Mouse (Mus musculus) liver, embryonic 12.5 days (tissue): ENCODE measurements around the gene Ski. TPM values are rescaled to one million over a fixed set of nuclear protein-coding genes. Genes with fewer than 3 reads are reported as not detected.
"Not testable (repeated sequence)": the region's sequence is repeated elsewhere in the genome, so short reads cannot be mapped to it uniquely, and the experiment has no call there.

Source experiments
- ATAC-seq: fragments of 200-750 bp; cut with Nextera tagmentation; 2 replicates; pipeline ENCODE4 v1.8.0; 2017; ENCODE audit warnings: moderate number of reproducible peaks, mild to moderate bottlenecking, moderate library complexity
- H3K27ac ChIP-seq: fragments of 300-500 bp; sonication (generic); 2 replicates; pipeline ENCODE4 v1.5.1; 2016; ENCODE audit warnings: mild to moderate bottlenecking
- H3K27me3 ChIP-seq: fragments of 300-500 bp; sonication (generic); replicated peaks from 2 replicates; pipeline ENCODE4 v1.6.1; 2016; ENCODE audit warnings: mild to moderate bottlenecking, moderate library complexity
- H3K36me3 ChIP-seq: fragments of 300-500 bp; sonication (generic); 2 replicates; pipeline ENCODE4 v1.6.1; 2016; ENCODE audit warnings: mild to moderate bottlenecking, moderate library complexity
- H3K4me1 ChIP-seq: fragments of 300-500 bp; sonication (generic); 2 replicates; pipeline ENCODE4 v1.6.1; 2016
- H3K4me2 ChIP-seq: fragments of 300-500 bp; sonication (generic); 2 replicates; pipeline ENCODE4 v1.6.1; 2016; ENCODE audit warnings: mild to moderate bottlenecking, moderate library complexity
- H3K4me3 ChIP-seq: fragments of 300-500 bp; sonication (generic); 2 replicates; pipeline ENCODE4 v1.5.1; 2016; ENCODE audit warnings: mild to moderate bottlenecking, moderate library complexity
- H3K9ac ChIP-seq: fragments of 300-500 bp; sonication (generic); 2 replicates; pipeline ENCODE4 v1.6.1; 2016; ENCODE audit warnings: mild to moderate bottlenecking, moderate library complexity
- H3K9me3 ChIP-seq: fragments of 300-500 bp; sonication (generic); replicated peaks from 2 replicates; pipeline ENCODE4 v1.6.1; 2016; ENCODE audit warnings: mild to moderate bottlenecking, moderate library complexity
- WGBS: fragments of 180-500 bp; shearing (Covaris S2); methylation state at CpG from one replicate; pipeline ENCODE4 v1.1.7; 2016; ENCODE audit not compliant: insufficient replicate concordance; 5-methylcytosine and 5-hydroxymethylcytosine counted together
- polyA plus RNA-seq: library from polyadenylated mRNA; unstranded; fragments of >200 nt; fragmentation: Nextera tagmentation; extraction: Ambion mirVana; gene quantifications from 2 replicates; pipeline ENCODE4 v1.2.1, GENCODE M21; 2016

Gene Ski
- 3.5 and 3.8 TPM in 2 replicates for polyA plus RNA-seq

DNA sequence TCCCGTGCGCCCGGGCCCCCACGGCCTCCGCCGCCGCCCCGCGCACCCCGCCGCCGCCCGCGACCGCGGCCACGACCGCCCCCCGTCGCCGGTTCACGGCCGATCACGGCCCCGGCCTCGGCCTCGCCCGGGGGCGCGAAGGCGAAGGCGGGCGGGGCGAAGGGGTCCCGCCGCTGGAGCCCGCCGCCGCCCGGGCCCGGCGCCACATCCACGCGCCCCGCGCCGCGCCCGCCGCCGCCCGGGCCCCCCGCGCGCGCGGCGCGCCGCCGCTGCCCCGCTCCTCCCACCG, at the start of gene Ski:
Gene Ski (minus strand): TSS at position 41 of the 289 bp plus-strand sequence.
- H3K4me3 ChIP-seq, result peak within 1 kb of the TSS; percentile 70
- H3K27me3 ChIP-seq, result peaks cover 48% of the 10 kb centered on the region

DNA sequence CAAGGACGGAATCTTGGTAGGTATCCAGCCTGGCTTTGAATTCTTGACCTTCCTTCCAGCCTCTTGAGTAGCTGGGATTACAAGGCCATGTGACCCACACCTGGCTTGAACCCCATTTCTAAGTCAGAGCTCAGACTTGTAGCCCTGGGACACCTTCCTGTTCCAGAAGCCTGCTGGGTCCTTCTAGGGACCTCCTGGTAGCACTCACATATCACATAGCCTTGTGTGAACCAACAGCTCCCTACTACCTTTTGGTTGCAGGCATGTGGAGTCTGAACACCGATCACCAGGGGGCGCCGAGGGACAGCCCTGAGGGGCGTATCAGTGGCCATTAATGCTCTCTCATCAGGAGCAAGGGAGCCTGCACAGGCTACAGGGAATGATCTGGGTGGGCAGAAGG, 46.0 kb upstream of the Ski start:
- ATAC-seq, result no peak
- no peak overlapping the region for H3K27ac ChIP-seq
- H3K9ac ChIP-seq, result no peak overlapping the region
- no peaks in the 10 kb centered on the region for H3K9me3 ChIP-seq
- WGBS, result 13% methylated on average over 5 of the region's 5 CpGs
- no peaks in the 10 kb centered on the region for H3K4me1 ChIP-seq
- 0 out of 2 replicates have a peak, but pooled peaks cover 3% of the 10 kb centered on the region for H3K27me3 ChIP-seq
- H3K4me3 ChIP-seq, result no peak overlapping the region
- H3K36me3 ChIP-seq, result no peaks in the 10 kb centered on the region
- H3K4me2 ChIP-seq, result no peak overlapping the region

More for the DNA sequence above, at the start of gene Ski:
- no peak for ATAC-seq
- H3K4me1 ChIP-seq, result peaks cover 61% of the 10 kb centered on the region
- H3K4me2 ChIP-seq, result peak within 1 kb of the TSS; percentile 93
- no peaks in the 10 kb centered on the region for H3K9me3 ChIP-seq
- WGBS, result 2% methylated on average over 30 of the region's 63 CpGs
- peak within 1 kb of the TSS; percentile 91 for H3K27ac ChIP-seq
- H3K9ac ChIP-seq, result peak within 1 kb of the TSS; percentile 80
- H3K36me3 ChIP-seq, result peaks cover 3% of the 10 kb centered on the region; the same call in 1 of the 2 replicates

GRCm38 (mm10) chr4:155267639-155268175, 45.3 kb upstream of the Ski start:
- Histone ChIP-seq H3K4me1 (no peaks in the 10 kb centered on the region), H3K9ac (no peak overlapping the region), H3K4me2 (no peak overlapping the region), H3K36me3 (no peaks in the 10 kb centered on the region), H3K4me3 (no peak overlapping the region), H3K27ac (no peak overlapping the region), H3K9me3 (no peaks in the 10 kb centered on the region), H3K27me3 (0 out of 2 replicates have a peak, but pooled peaks cover 3% of the 10 kb centered on the region)
- ATAC-seq, result no peak
- WGBS, result 42% methylated on average over 12 of the region's 12 CpGs

- no peak overlapping the region for H3K4me3 ChIP-seq
- H3K9ac ChIP-seq, result no peak overlapping the region
- H3K27ac ChIP-seq, result no peak overlapping the region
- H3K27me3 ChIP-seq, result 0 out of 2 replicates have a peak, but pooled peaks cover 3% of the 10 kb centered on the region
- WGBS, result 66% methylated on average over 7 of the region's 7 CpGs
- H3K4me1 ChIP-seq, result no peaks in the 10 kb centered on the region
- ATAC-seq, result no peak
- H3K36me3 ChIP-seq, result no peaks in the 10 kb centered on the region
- no peak overlapping the region for H3K4me2 ChIP-seq
- no peaks in the 10 kb centered on the region for H3K9me3 ChIP-seq
Measured at GRCm38 (mm10) chr4:155267047-155267543, 44.7 kb upstream of the Ski start.

DNA sequence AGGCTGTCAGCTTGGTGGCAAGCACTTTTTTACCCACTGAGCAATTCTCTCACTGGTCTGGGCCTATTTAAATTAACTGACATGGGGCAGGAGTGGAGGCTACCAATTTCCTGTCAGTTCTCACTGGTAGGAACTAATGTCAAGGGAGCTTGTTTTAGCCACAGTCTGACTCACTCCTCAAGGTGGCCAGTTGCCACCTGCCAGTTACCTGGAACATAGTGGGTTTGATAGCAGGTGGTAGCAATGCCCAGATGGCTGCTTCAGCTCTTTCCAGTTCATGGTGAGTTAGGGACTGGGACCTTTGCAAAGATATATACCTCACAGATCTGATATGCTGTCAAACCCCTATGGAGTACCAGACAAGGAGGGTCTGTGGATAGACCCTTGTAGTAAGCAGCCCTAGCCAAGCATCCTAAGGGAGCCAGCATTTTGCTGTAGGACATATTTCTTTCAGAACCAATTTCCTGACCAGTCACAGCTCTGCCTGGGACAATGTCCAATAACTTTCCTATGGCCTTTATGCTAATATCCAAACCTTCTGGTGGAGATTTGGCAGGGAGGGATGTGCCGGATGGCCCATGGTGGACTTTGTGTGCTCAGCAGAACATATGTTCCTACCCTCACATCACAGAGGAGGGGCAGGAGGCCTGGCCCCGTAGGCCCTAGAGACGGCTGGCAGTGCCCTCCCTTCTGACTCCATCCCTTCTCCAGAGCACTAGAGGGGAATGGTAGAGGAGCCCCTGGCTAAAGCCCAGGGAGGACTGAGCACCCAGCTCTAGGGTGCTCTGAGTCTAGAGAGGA, 42.3 kb upstream of the Ski start:
- Histone ChIP-seq H3K4me3 (no peak overlapping the region), H3K27ac (no peak overlapping the region), H3K27me3 (0 out of 2 replicates have a peak, but pooled peaks cover 3% of the 10 kb centered on the region), H3K4me2 (no peak overlapping the region), H3K9ac (no peak overlapping the region), H3K4me1 (no peaks in the 10 kb centered on the region), H3K9me3 (no peaks in the 10 kb centered on the region), H3K36me3 (0 out of 2 replicates have a peak, but pooled peaks cover 3% of the 10 kb centered on the region)
- 71% methylated on average over 3 of the region's 3 CpGs for WGBS
- no peak for ATAC-seq

DNA sequence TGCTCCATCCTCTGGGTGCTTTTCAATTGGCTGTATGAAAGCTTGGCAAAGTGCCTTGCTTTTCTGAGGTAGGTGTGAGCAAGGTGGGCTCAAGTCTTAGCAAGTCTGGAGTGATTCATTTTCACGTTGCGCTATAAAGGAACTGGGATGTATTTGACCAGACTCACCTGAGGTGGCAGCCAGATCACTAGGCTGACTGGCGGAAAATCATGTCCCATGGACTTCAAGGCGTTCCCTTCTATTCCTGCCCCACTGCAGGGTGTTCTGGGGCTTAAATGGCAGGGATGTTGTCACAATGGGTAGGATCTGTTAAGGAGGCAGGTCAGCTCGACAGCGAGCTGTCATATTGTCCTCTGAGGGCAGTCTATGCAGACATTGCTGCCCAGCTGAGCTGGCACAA, 29.9 kb upstream of the Ski start:
- peaks cover 16% of the 10 kb centered on the region for H3K36me3 ChIP-seq
- no peak for ATAC-seq
- H3K4me1 ChIP-seq, result peaks cover 32% of the 10 kb centered on the region
- H3K4me3 ChIP-seq, result no peak overlapping the region
- H3K9me3 ChIP-seq, result no peaks in the 10 kb centered on the region
- no peaks in the 10 kb centered on the region for H3K27me3 ChIP-seq
- H3K9ac ChIP-seq, result no peak overlapping the region
- WGBS, result 72% methylated on average over 6 of the region's 6 CpGs
- H3K27ac ChIP-seq, result no peak overlapping the region
- H3K4me2 ChIP-seq, result no peak overlapping the region

DNA sequence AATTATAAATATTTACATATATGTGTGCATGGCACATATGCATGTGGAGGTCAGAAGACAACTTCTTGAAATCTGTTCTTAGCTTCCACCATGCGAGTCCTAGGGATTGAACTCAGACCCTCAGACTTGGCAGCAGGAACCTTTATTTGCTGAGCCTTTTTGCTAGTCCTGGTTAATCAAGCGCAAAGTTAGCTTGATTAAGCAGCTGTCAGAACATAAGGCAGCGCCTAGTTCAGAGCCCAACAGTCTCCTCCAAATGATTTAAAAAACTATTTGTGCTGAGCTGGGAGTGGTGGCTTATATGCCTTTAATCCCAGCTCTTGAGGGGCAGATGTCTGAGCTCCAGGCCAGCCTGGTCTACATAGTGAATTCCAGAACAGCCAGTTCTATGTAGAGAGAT, 28.8 kb upstream of the Ski start:
- Histone ChIP-seq H3K9ac (peak overlapping the region; percentile 73; the same call in 1 of the 2 replicates), H3K36me3 (peaks cover 10% of the 10 kb centered on the region), H3K27ac (no peak overlapping the region), H3K4me2 (peak overlapping the region; percentile 85), H3K4me1 (peaks cover 38% of the 10 kb centered on the region), H3K9me3 (no peaks in the 10 kb centered on the region), H3K4me3 (peak overlapping the region; percentile 66; the same call in 1 of the 2 replicates), H3K27me3 (no peaks in the 10 kb centered on the region)
- no peak for ATAC-seq
- 78% methylated on average over 3 of the region's 3 CpGs for WGBS

- Histone ChIP-seq H3K9ac (peak overlapping the region; percentile 73), H3K27ac (peak overlapping the region; percentile 86), H3K27me3 (no peaks in the 10 kb centered on the region), H3K4me2 (peak overlapping the region; percentile 85), H3K9me3 (no peaks in the 10 kb centered on the region), H3K4me3 (peak overlapping the region; percentile 66), H3K4me1 (peaks cover 44% of the 10 kb centered on the region), H3K36me3 (peaks cover 6% of the 10 kb centered on the region)
- 21% methylated on average over 23 of the region's 23 CpGs for WGBS
- peak; percentile 15; the same call in 1 of the 2 replicates for ATAC-seq
Measured at GRCm38 (mm10) chr4:155250361-155251117, 28.1 kb upstream of the Ski start.

- Histone ChIP-seq H3K9ac (peak within 1 kb of the TSS; percentile 73), H3K4me2 (peak within 1 kb of the TSS; percentile 85), H3K27me3 (no peaks in the 10 kb centered on the region), H3K9me3 (no peaks in the 10 kb centered on the region), H3K4me3 (peak within 1 kb of the TSS; percentile 66), H3K4me1 (peaks cover 44% of the 10 kb centered on the region), H3K27ac (peak within 1 kb of the TSS; percentile 86), H3K36me3 (peaks cover 4% of the 10 kb centered on the region; the same call in 1 of the 2 replicates)
- WGBS, result under 1% methylated on average over 46 of the region's 58 CpGs
- ATAC-seq, result peak; percentile 84
Measured at GRCm38 (mm10) chr4:155249648-155250351, 27.4 kb upstream of the Ski start, which contains the start of gene Faap20. Faap20 (plus strand) TSS chr4:155249802.

GRCm38 (mm10) chr4:155249257-155249647, 26.9 kb upstream of the Ski start:
- Histone ChIP-seq H3K4me2 (peak overlapping the region; percentile 85), H3K27ac (peak overlapping the region; percentile 86), H3K4me1 (peaks cover 44% of the 10 kb centered on the region), H3K9ac (peak overlapping the region; percentile 73), H3K27me3 (no peaks in the 10 kb centered on the region), H3K9me3 (no peaks in the 10 kb centered on the region), H3K4me3 (peak overlapping the region; percentile 66), H3K36me3 (peaks cover 4% of the 10 kb centered on the region; the same call in 1 of the 2 replicates)
- peak; percentile 66 for ATAC-seq
- WGBS, result under 1% methylated on average over 9 of the region's 9 CpGs

GRCm38 (mm10) chr4:155248054-155248453, 25.7 kb upstream of the Ski start:
- not testable (repeated sequence) for H3K9ac ChIP-seq, H3K27me3 ChIP-seq, H3K4me3 ChIP-seq, H3K36me3 ChIP-seq, ATAC-seq, H3K27ac ChIP-seq, H3K4me2 ChIP-seq, H3K9me3 ChIP-seq
- WGBS, result 84% methylated on average over 3 of the region's 3 CpGs
- H3K4me1 ChIP-seq, result peaks cover 44% of the 10 kb centered on the region
